Mouse (Mus musculus) CH12.LX (cell line): ENCODE data around the gene Rps21.

ENCODE experiments used
- CTCF ChIP-seq, 2 experiments: IDR thresholded peaks in 1 of 2; conservative IDR thresholded peaks in 1 of 2; 2 replicates each; pipeline ENCODE4 v1.5.1; 2011 to 2012; ENCODE audit warnings: low read depth in 2 of 2, low read length in 2 of 2, improper control_type of control experiment in 1 of 2, inconsistent platforms in 1 of 2, mild to moderate bottlenecking in 1 of 2, moderate library complexity in 1 of 2
- E2F4 ChIP-seq: IDR thresholded peaks from 2 replicates; pipeline ENCODE4 v1.6.1; 2011; ENCODE audit warnings: low read depth, low read length, improper control_type of control experiment; ENCODE audit not compliant: insufficient replicate concordance
- JUN ChIP-seq: IDR thresholded peaks from 2 replicates; pipeline ENCODE4 v1.6.1; 2011; ENCODE audit warnings: low read depth, mild to moderate bottlenecking, low read length, improper control_type of control experiment, moderate library complexity; ENCODE audit not compliant: insufficient read depth
- MAFK ChIP-seq: IDR thresholded peaks from 2 replicates; pipeline ENCODE4 v1.6.1; 2011; ENCODE audit warnings: low read length, improper control_type of control experiment; ENCODE audit not compliant: insufficient replicate concordance
- MAX ChIP-seq: IDR thresholded peaks from 2 replicates; pipeline ENCODE4 v1.6.1; 2011; ENCODE audit warnings: low read length, improper control_type of control experiment
- MEF2A ChIP-seq: IDR thresholded peaks from 2 replicates; pipeline ENCODE4 v1.6.1; 2014; ENCODE audit warnings: low read depth, mild to moderate bottlenecking, inconsistent platforms, low read length, improper control_type of control experiment, borderline replicate concordance
- NRF1 ChIP-seq: IDR thresholded peaks from 2 replicates; pipeline ENCODE4 v1.6.1; 2014; ENCODE audit warnings: low read depth, mild to moderate bottlenecking, inconsistent platforms, low read length, improper control_type of control experiment, moderate library complexity
- PAX5 ChIP-seq: IDR thresholded peaks from 2 replicates; pipeline ENCODE4 v1.6.1; 2012; ENCODE audit warnings: low read length, inconsistent platforms, mixed read lengths
- POLR2A ChIP-seq: IDR thresholded peaks from 2 replicates; pipeline ENCODE4 v1.6.1; 2011; ENCODE audit warnings: low read depth, mild to moderate bottlenecking, improper control_type of control experiment, low read length
- USF1 ChIP-seq: IDR thresholded peaks from 2 replicates; pipeline ENCODE4 v1.6.1; 2014; ENCODE audit warnings: low read depth, mild to moderate bottlenecking, inconsistent platforms, low read length, improper control_type of control experiment
- ZC3H11A ChIP-seq: IDR thresholded peaks from 2 replicates; pipeline ENCODE4 v1.6.1; 2012; ENCODE audit warnings: low read depth, mild to moderate bottlenecking, inconsistent platforms, low read length, improper control_type of control experiment

- TF ChIP-seq CTCF (conservative IDR thresholded peaks at IDR 0.05 in 1 of 2, IDR thresholded peaks at IDR 0.05 in 1 of 2; ENCODE audit: low read depth in 2 of 2, low read length in 2 of 2) = no peak
- peak; percentile 74 for TF ChIP-seq MAX
- TF ChIP-seq ZC3H11A = no peak
- TF ChIP-seq E2F4 = no peak
- no peak for TF ChIP-seq POLR2A
- TF ChIP-seq JUN = no peak
- no peak for TF ChIP-seq USF1
- TF ChIP-seq MAFK = no peak
- no peak for TF ChIP-seq PAX5
- TF ChIP-seq MEF2A = no peak
- no peak for TF ChIP-seq NRF1
These were observed 729 bp upstream of the Rps21 start for GRCm38 (mm10) chr2:180256296-180257000.
